Mouse (Mus musculus) heart, embryonic 13.5 days (tissue): Measurements from ENCODE around the gene Sumf1. TPM values are rescaled to one million over a fixed set of nuclear protein-coding genes. Genes with fewer than 3 reads are reported as not detected.

Experiments
- ATAC-seq: fragments of 200-750 bp; cut with Nextera tagmentation; 2 replicates; pipeline ENCODE4 v1.8.0; 2017; ENCODE audit warnings: moderate TSS enrichment; ENCODE audit not compliant: insufficient number of reproducible peaks, low FRiP score, low TSS enrichment; ENCODE audit errors: extremely low read depth
- H3K27ac ChIP-seq: fragments of 300-500 bp; sonication (generic); replicated peaks from 2 replicates; pipeline ENCODE4 v1.5.1; 2015; ENCODE audit warnings: moderate library complexity, mild to moderate bottlenecking, inconsistent platforms
- H3K27me3 ChIP-seq: fragments of 300-500 bp; sonication (generic); replicated peaks from 2 replicates; pipeline ENCODE4 v1.6.1; 2015; ENCODE audit warnings: mild to moderate bottlenecking, inconsistent platforms
- H3K36me3 ChIP-seq: fragments of 300-500 bp; sonication (generic); 2 replicates; pipeline ENCODE4 v1.6.1; 2015; ENCODE audit warnings: mild to moderate bottlenecking, inconsistent platforms
- H3K4me1 ChIP-seq: fragments of 300-500 bp; sonication (generic); 2 replicates; pipeline ENCODE4 v1.6.1; 2015; ENCODE audit warnings: inconsistent platforms
- H3K4me2 ChIP-seq: fragments of 300-500 bp; sonication (generic); 2 replicates; pipeline ENCODE4 v1.6.1; 2015; ENCODE audit warnings: inconsistent platforms, mild to moderate bottlenecking, moderate library complexity
- H3K4me3 ChIP-seq: fragments of 300-500 bp; sonication (generic); 2 replicates; pipeline ENCODE4 v1.5.1; 2015; ENCODE audit warnings: moderate library complexity, mild to moderate bottlenecking, inconsistent platforms
- H3K9ac ChIP-seq: fragments of 300-500 bp; sonication (generic); 2 replicates; pipeline ENCODE4 v1.6.1; 2015; ENCODE audit warnings: inconsistent platforms, mild to moderate bottlenecking, moderate library complexity
- H3K9me3 ChIP-seq: fragments of 300-500 bp; sonication (generic); 2 replicates; pipeline ENCODE4 v1.6.1; 2016; ENCODE audit warnings: inconsistent platforms
- WGBS: fragments of 180-500 bp; shearing (Covaris S2); methylation state at CpG from one replicate; pipeline ENCODE4 v1.1.7; 2015; ENCODE audit warnings: mixed read lengths; 5-methylcytosine and 5-hydroxymethylcytosine counted together
- polyA plus RNA-seq: library from polyadenylated mRNA; unstranded; fragments of >200 nt; fragmentation: Nextera tagmentation; extraction: Ambion mirVana; gene quantifications from 2 replicates; pipeline ENCODE4 v1.2.1, GENCODE M21; 2015

Sumf1 gene
- polyA plus RNA-seq, 1 experiment from 2014 or later, result 18.9 TPM

- no peak for ATAC-seq
- no peak overlapping the region for H3K4me3 ChIP-seq
- H3K9ac ChIP-seq, result no peak overlapping the region
- 0 out of 2 replicates have a peak, but pooled peaks cover 3% of the 10 kb centered on the region for H3K4me1 ChIP-seq
- H3K4me2 ChIP-seq, result no peak overlapping the region
- H3K27ac ChIP-seq, result no peak overlapping the region
- H3K27me3 ChIP-seq, result no peaks in the 10 kb centered on the region
- WGBS, result 61% methylated on average over 1 of the region's 1 CpGs
- H3K9me3 ChIP-seq, result no peaks in the 10 kb centered on the region
- H3K36me3 ChIP-seq, result no peaks in the 10 kb centered on the region
These were observed 94.1 kb downstream of the Sumf1 start for GRCm38 (mm10) chr6:108091296-108091695.

DNA sequence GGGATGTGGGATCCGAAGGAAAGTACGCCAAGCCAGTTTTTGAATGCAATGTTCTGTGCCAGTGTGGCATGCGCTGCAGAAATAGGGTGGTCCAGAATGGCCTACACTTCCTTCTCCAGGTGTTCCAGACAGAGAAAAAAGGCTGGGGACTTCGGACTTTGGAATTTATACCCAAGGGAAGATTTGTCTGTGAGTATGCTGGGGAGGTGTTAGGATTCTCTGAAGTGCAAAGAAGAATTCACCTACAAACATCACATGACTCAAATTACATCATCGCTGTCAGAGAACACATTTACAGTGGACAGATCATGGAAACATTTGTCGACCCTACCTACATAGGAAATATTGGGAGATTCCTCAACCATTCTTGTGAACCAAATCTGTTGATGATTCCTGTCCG lies 109.5 kb downstream of the Sumf1 start:
- WGBS, result 84% methylated on average over 7 of the region's 7 CpGs
- Histone ChIP-seq H3K9me3 (0 out of 2 replicates have a peak, but pooled peaks cover 3% of the 10 kb centered on the region), H3K27me3 (no peaks in the 10 kb centered on the region), H3K9ac (no peak overlapping the region), H3K4me1 (no peaks in the 10 kb centered on the region), H3K4me3 (no peak overlapping the region), H3K27ac (no peak overlapping the region), H3K36me3 (peaks cover 24% of the 10 kb centered on the region), H3K4me2 (no peak overlapping the region)
- no peak for ATAC-seq

- WGBS, result 85% methylated on average over 10 of the region's 10 CpGs
- H3K27ac ChIP-seq, result no peak overlapping the region
- no peaks in the 10 kb centered on the region for H3K27me3 ChIP-seq
- 0 out of 2 replicates have a peak, but pooled peaks cover 3% of the 10 kb centered on the region for H3K9me3 ChIP-seq
- no peak overlapping the region for H3K4me3 ChIP-seq
- H3K9ac ChIP-seq, result no peak overlapping the region
- ATAC-seq, result no peak
- H3K4me1 ChIP-seq, result no peaks in the 10 kb centered on the region
- no peak overlapping the region for H3K4me2 ChIP-seq
- H3K36me3 ChIP-seq, result peaks cover 27% of the 10 kb centered on the region
These were observed 110.8 kb downstream of the Sumf1 start for GRCm38 (mm10) chr6:108074624-108075023.

DNA sequence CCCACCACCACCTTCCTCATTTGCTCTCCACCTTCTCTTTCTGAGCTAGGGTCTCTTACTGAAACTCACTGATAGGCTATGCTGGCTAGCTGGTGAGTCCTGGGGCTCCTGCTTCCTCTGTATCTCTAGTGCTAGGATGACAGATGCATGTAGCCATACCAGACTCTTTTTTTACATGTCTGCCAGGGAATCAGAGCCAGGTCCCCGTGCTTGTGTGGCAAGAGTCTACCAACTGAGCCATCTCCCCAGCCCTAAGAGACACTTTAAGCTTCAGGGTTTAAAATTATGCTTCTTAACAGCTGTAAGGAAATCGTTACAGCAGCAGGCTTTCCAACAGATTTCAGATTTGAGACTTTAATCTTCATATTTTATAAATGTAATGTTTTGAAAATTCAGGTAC lies 111.5 kb downstream of the Sumf1 start:
- H3K36me3 ChIP-seq, result peaks cover 27% of the 10 kb centered on the region
- no peaks in the 10 kb centered on the region for H3K27me3 ChIP-seq
- no peaks in the 10 kb centered on the region for H3K4me1 ChIP-seq
- no peak overlapping the region for H3K4me2 ChIP-seq
- no peak overlapping the region for H3K9ac ChIP-seq
- H3K27ac ChIP-seq, result no peak overlapping the region
- 0 out of 2 replicates have a peak, but pooled peaks cover 3% of the 10 kb centered on the region for H3K9me3 ChIP-seq
- no peak for ATAC-seq
- WGBS, result 85% methylated on average over 2 of the region's 2 CpGs
- H3K4me3 ChIP-seq, result no peak overlapping the region

GRCm38 (mm10) chr6:108073071-108073470 lies 112.3 kb downstream of the Sumf1 start:
- ATAC-seq, result no peak

DNA sequence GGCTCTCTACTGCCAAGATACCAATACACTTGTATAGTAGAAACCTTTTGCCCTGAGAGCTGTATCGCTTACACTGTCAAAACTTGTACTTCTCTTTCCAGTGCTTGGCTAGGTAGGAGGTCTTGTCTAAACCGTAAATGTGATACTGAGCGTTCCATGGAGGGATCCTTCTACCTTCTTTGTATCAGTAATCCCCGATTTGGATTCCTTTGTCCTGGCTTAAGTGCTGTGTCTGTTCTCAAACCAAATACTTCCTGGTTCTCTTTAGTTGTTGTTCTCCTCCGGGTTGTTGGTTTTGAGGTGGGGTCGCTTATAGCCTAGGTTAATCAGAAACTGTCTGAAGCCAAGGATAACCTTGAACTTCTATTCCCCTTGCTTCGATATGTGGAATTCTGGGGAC lies 114.4 kb downstream of the Sumf1 start:
- H3K9me3 ChIP-seq, result 0 out of 2 replicates have a peak, but pooled peaks cover 3% of the 10 kb centered on the region
- ATAC-seq, result no peak
- H3K4me3 ChIP-seq, result no peak overlapping the region
- H3K36me3 ChIP-seq, result peaks cover 17% of the 10 kb centered on the region
- no peaks in the 10 kb centered on the region for H3K27me3 ChIP-seq
- 85% methylated on average over 7 of the region's 7 CpGs for WGBS
- H3K4me2 ChIP-seq, result no peak overlapping the region
- H3K4me1 ChIP-seq, result no peaks in the 10 kb centered on the region
- H3K9ac ChIP-seq, result no peak overlapping the region
- no peak overlapping the region for H3K27ac ChIP-seq

More at GRCm38 (mm10) chr6:108073071-108073470, 112.3 kb downstream of the Sumf1 start:
- Histone ChIP-seq H3K27ac (no peak overlapping the region), H3K4me1 (no peaks in the 10 kb centered on the region), H3K36me3 (peaks cover 27% of the 10 kb centered on the region), H3K9me3 (0 out of 2 replicates have a peak, but pooled peaks cover 3% of the 10 kb centered on the region), H3K9ac (no peak overlapping the region), H3K4me2 (no peak overlapping the region), H3K4me3 (no peak overlapping the region), H3K27me3 (no peaks in the 10 kb centered on the region)
- 47% methylated on average over 5 of the region's 5 CpGs for WGBS

- no peak; the same call in 1 of the 2 replicates for ATAC-seq
- 6% methylated on average over 6 of the region's 6 CpGs for WGBS
- Histone ChIP-seq H3K36me3 (0 out of 2 replicates have a peak, but pooled peaks cover 3% of the 10 kb centered on the region), H3K27me3 (no peaks in the 10 kb centered on the region), H3K9me3 (no peaks in the 10 kb centered on the region), H3K9ac (peak overlapping the region; percentile 80), H3K4me1 (0 out of 2 replicates have a peak, but pooled peaks cover 3% of the 10 kb centered on the region), H3K27ac (peak overlapping the region; percentile 85), H3K4me3 (peak overlapping the region; percentile 68), H3K4me2 (peak overlapping the region; percentile 77)
These were observed 119.8 kb downstream of the Sumf1 start for GRCm38 (mm10) chr6:108065583-108065982.

DNA sequence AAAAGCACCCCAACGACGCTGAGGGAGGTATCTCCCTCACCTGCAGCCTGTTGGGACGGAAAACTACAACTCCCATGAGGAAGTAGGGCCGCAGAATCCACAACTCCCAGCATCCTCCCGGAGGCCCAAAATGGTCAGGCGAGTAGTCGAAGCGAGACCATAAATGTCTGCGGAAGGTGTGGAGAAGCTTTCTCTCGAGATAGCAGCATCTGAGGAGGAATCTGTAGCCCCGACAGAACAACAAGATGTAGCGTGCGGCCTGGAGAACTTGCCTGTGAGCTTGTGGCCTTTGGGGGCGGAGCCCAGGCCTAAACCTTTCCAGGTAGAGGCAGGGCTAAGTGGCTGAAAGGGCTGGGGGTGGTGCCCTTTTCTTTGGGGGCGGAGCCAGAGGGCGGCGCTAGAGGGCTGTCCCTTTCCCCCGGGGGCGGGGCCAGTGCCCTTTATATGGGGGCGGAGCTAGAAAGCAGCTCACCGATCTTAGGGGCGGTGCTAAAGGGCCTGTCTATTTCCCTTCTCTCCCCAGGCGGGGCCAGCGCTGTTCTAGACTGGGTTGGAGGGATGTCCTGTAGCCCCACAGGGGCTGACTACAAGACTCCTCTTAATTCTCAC lies 120.4 kb downstream of the Sumf1 start, which contains the start of gene Setmar:
Gene Setmar, plus strand, starts transcription at position 128 of the 609 bp plus-strand sequence.
- Histone ChIP-seq H3K9me3 (no peaks in the 10 kb centered on the region), H3K27ac (peak within 1 kb of the TSS; percentile 85), H3K27me3 (no peaks in the 10 kb centered on the region), H3K4me3 (peak within 1 kb of the TSS; percentile 68), H3K4me2 (peak within 1 kb of the TSS; percentile 77), H3K36me3 (no peaks in the 10 kb centered on the region), H3K9ac (peak within 1 kb of the TSS; percentile 80), H3K4me1 (0 out of 2 replicates have a peak, but pooled peaks cover 3% of the 10 kb centered on the region)
- ATAC-seq, result peak; percentile 94
- WGBS, result under 1% methylated on average over 24 of the region's 24 CpGs

GRCm38 (mm10) chr6:108061121-108061520 lies 124.3 kb downstream of the Sumf1 start:
- Histone ChIP-seq H3K4me1 (0 out of 2 replicates have a peak, but pooled peaks cover 3% of the 10 kb centered on the region), H3K4me3 (no peak overlapping the region), H3K27ac (no peak overlapping the region), H3K9me3 (no peaks in the 10 kb centered on the region), H3K4me2 (no peak overlapping the region), H3K27me3 (0 out of 2 replicates have a peak, but pooled peaks cover 5% of the 10 kb centered on the region), H3K9ac (no peak overlapping the region), H3K36me3 (no peaks in the 10 kb centered on the region)
- WGBS, result 50% methylated on average over 3 of the region's 3 CpGs
- ATAC-seq, result no peak

- H3K4me3 ChIP-seq, result no peak overlapping the region
- H3K4me1 ChIP-seq, result no peaks in the 10 kb centered on the region
- no peak for ATAC-seq
- H3K4me2 ChIP-seq, result no peak overlapping the region
- no peaks in the 10 kb centered on the region for H3K9me3 ChIP-seq
- no peak overlapping the region for H3K27ac ChIP-seq
- 76% methylated on average over 5 of the region's 5 CpGs for WGBS
- no peaks in the 10 kb centered on the region for H3K36me3 ChIP-seq
- 0 out of 2 replicates have a peak, but pooled peaks cover 6% of the 10 kb centered on the region for H3K27me3 ChIP-seq
- H3K9ac ChIP-seq, result no peak overlapping the region
These were observed 127.3 kb downstream of the Sumf1 start for GRCm38 (mm10) chr6:108058066-108058465.

- Histone ChIP-seq H3K4me2 (no peak overlapping the region), H3K9ac (no peak overlapping the region), H3K4me1 (no peaks in the 10 kb centered on the region), H3K36me3 (no peaks in the 10 kb centered on the region), H3K27me3 (0 out of 2 replicates have a peak, but pooled peaks cover 6% of the 10 kb centered on the region), H3K27ac (no peak overlapping the region), H3K4me3 (no peak overlapping the region), H3K9me3 (no peaks in the 10 kb centered on the region)
- 46% methylated on average over 4 of the region's 4 CpGs for WGBS
- ATAC-seq, result no peak
These were observed 128.0 kb downstream of the Sumf1 start for GRCm38 (mm10) chr6:108057353-108057752.
